Mouse (Mus musculus): Measurements from ENCODE around the gene Otud7b. TPM values are rescaled to one million over a fixed set of nuclear protein-coding genes. Genes with fewer than 3 reads are reported as not detected.

Gene Otud7b
- 7.0 and 8.6 TPM in 2 replicates for polyA plus RNA-seq (2012; rRNA removed)

GRCm38 (mm10) chr3:96104261-96105065 is at the start of gene Otud7b:
TSS of gene Otud7b (plus strand) at chr3:96104527.
- TF ChIP-seq CTCF (IDR thresholded peaks at IDR 0.05; ENCODE audit: borderline replicate concordance, extremely low read depth, insufficient read depth, insufficient read length) (no peak), POLR2A (IDR thresholded peaks at IDR 0.05; ENCODE audit: borderline replicate concordance, extremely low read depth, insufficient read depth, insufficient read length, poor library complexity, severe bottlenecking) (peak; percentile 35; the same call in 1 of the 2 replicates)
- DNase-seq (ENCODE audit: low read depth), result peak; percentile 82

- TF ChIP-seq CTCF (IDR thresholded peaks at IDR 0.05; ENCODE audit: borderline replicate concordance, extremely low read depth, insufficient read depth, insufficient read length), result no peak
- no peak for TF ChIP-seq POLR2A (IDR thresholded peaks at IDR 0.05; ENCODE audit: borderline replicate concordance, extremely low read depth, insufficient read depth, insufficient read length, poor library complexity, severe bottlenecking)
- DNase-seq (ENCODE audit: low read depth), result no peak
Measured at GRCm38 (mm10) chr3:96055294-96055693, 49.0 kb upstream of the Otud7b start.

- DNase-seq (ENCODE audit: low read depth), result no peak
- no peak for TF ChIP-seq CTCF (IDR thresholded peaks at IDR 0.05; ENCODE audit: borderline replicate concordance, extremely low read depth, insufficient read depth, insufficient read length)
- no peak for TF ChIP-seq POLR2A (IDR thresholded peaks at IDR 0.05; ENCODE audit: borderline replicate concordance, extremely low read depth, insufficient read depth, insufficient read length, poor library complexity, severe bottlenecking)
Measured at GRCm38 (mm10) chr3:96056031-96056430, 48.3 kb upstream of the Otud7b start.

- peak; percentile 97 for DNase-seq (ENCODE audit: low read depth)
- TF ChIP-seq POLR2A (IDR thresholded peaks at IDR 0.05; ENCODE audit: borderline replicate concordance, extremely low read depth, insufficient read depth, insufficient read length, poor library complexity, severe bottlenecking), result peak; percentile 39; the same call in 1 of the 2 replicates
- no peak for TF ChIP-seq CTCF (IDR thresholded peaks at IDR 0.05; ENCODE audit: borderline replicate concordance, extremely low read depth, insufficient read depth, insufficient read length)
Measured at GRCm38 (mm10) chr3:96057747-96058204, 46.6 kb upstream of the Otud7b start.

- TF ChIP-seq POLR2A (IDR thresholded peaks at IDR 0.05; ENCODE audit: borderline replicate concordance, extremely low read depth, insufficient read depth, insufficient read length, poor library complexity, severe bottlenecking) (no peak), CTCF (IDR thresholded peaks at IDR 0.05; ENCODE audit: borderline replicate concordance, extremely low read depth, insufficient read depth, insufficient read length) (no peak)
- DNase-seq (ENCODE audit: low read depth), result peak; percentile 85
Measured at GRCm38 (mm10) chr3:96058231-96058896, 46.0 kb upstream of the Otud7b start, which contains the start of gene Vps45. TSS of gene Vps45 (minus strand) at chr3:96058466.

GRCm38 (mm10) chr3:96060146-96060545 is 44.2 kb upstream of the Otud7b start:
- no peak for DNase-seq (ENCODE audit: low read depth)
- TF ChIP-seq POLR2A (IDR thresholded peaks at IDR 0.05; ENCODE audit: borderline replicate concordance, extremely low read depth, insufficient read depth, insufficient read length, poor library complexity, severe bottlenecking) (no peak), CTCF (IDR thresholded peaks at IDR 0.05; ENCODE audit: borderline replicate concordance, extremely low read depth, insufficient read depth, insufficient read length) (no peak)

GRCm38 (mm10) chr3:96063299-96063698 is 41.0 kb upstream of the Otud7b start:
- no peak for TF ChIP-seq CTCF (IDR thresholded peaks at IDR 0.05; ENCODE audit: borderline replicate concordance, extremely low read depth, insufficient read depth, insufficient read length)
- no peak for TF ChIP-seq POLR2A (IDR thresholded peaks at IDR 0.05; ENCODE audit: borderline replicate concordance, extremely low read depth, insufficient read depth, insufficient read length, poor library complexity, severe bottlenecking)
- DNase-seq (ENCODE audit: low read depth), result no peak

GRCm38 (mm10) chr3:96064217-96064616 is 40.1 kb upstream of the Otud7b start:
- no peak for DNase-seq (ENCODE audit: low read depth)
- TF ChIP-seq POLR2A (IDR thresholded peaks at IDR 0.05; ENCODE audit: borderline replicate concordance, extremely low read depth, insufficient read depth, insufficient read length, poor library complexity, severe bottlenecking), result no peak

GRCm38 (mm10) chr3:96065147-96065546 is 39.2 kb upstream of the Otud7b start:
- TF ChIP-seq CTCF (IDR thresholded peaks at IDR 0.05; ENCODE audit: borderline replicate concordance, extremely low read depth, insufficient read depth, insufficient read length) (no peak), POLR2A (IDR thresholded peaks at IDR 0.05; ENCODE audit: borderline replicate concordance, extremely low read depth, insufficient read depth, insufficient read length, poor library complexity, severe bottlenecking) (no peak)
- DNase-seq (ENCODE audit: low read depth), result no peak

GRCm38 (mm10) chr3:96065754-96066375 is 38.5 kb upstream of the Otud7b start:
- peak; percentile 31; the same call in 1 of the 2 replicates for TF ChIP-seq CTCF (IDR thresholded peaks at IDR 0.05; ENCODE audit: borderline replicate concordance, extremely low read depth, insufficient read depth, insufficient read length)
- TF ChIP-seq POLR2A (IDR thresholded peaks at IDR 0.05; ENCODE audit: borderline replicate concordance, extremely low read depth, insufficient read depth, insufficient read length, poor library complexity, severe bottlenecking), result no peak
- DNase-seq (ENCODE audit: low read depth), result peak; percentile 81

GRCm38 (mm10) chr3:96066741-96067140 is 37.6 kb upstream of the Otud7b start:
- no peak for DNase-seq (ENCODE audit: low read depth)
- TF ChIP-seq POLR2A (IDR thresholded peaks at IDR 0.05; ENCODE audit: borderline replicate concordance, extremely low read depth, insufficient read depth, insufficient read length, poor library complexity, severe bottlenecking) (no peak), CTCF (IDR thresholded peaks at IDR 0.05; ENCODE audit: borderline replicate concordance, extremely low read depth, insufficient read depth, insufficient read length) (no peak)

Data from brain, embryonic 14.5 days (tissue).